Mouse (Mus musculus) myocyte (in vitro differentiated cells): ENCODE data around the gene Pan3.

Experiments used
- CEBPB ChIP-seq: IDR thresholded peaks from 2 replicates; pipeline ENCODE4 v1.6.1; 2011; ENCODE audit warnings: mild to moderate bottlenecking, moderate library complexity; ENCODE audit not compliant: poor library complexity, insufficient read depth, severe bottlenecking
- E2F4 ChIP-seq: IDR thresholded peaks from one replicate; pipeline ENCODE4 v1.6.1; 2011; ENCODE audit warnings: mild to moderate bottlenecking, control low read depth, moderate library complexity; ENCODE audit not compliant: insufficient read depth
- MAX ChIP-seq: IDR thresholded peaks from one replicate; pipeline ENCODE4 v1.6.1; 2011; ENCODE audit warnings: low read depth, mild to moderate bottlenecking, control low read depth
- MYOD1 ChIP-seq, 3 experiments: IDR thresholded peaks; one replicate each; pipeline ENCODE4 v1.6.1; 2011; ENCODE audit warnings: control low read depth in 2 of 3, low read depth in 2 of 3, mild to moderate bottlenecking in 2 of 3, moderate library complexity in 1 of 3; ENCODE audit not compliant: insufficient read length in 2 of 3, control insufficient read depth in 1 of 3
- MYOG ChIP-seq, 3 experiments: IDR thresholded peaks; one replicate each; pipeline ENCODE4 v1.6.1; 2011; ENCODE audit warnings: control low read depth in 2 of 3, low read depth in 2 of 3, mild to moderate bottlenecking in 2 of 3; ENCODE audit not compliant: insufficient read length in 2 of 3, control insufficient read depth in 1 of 3, insufficient read depth in 1 of 3
- POLR2A ChIP-seq: IDR thresholded peaks from one replicate; pipeline ENCODE4 v1.6.1; 2011; ENCODE audit warnings: low read depth, mild to moderate bottlenecking, control low read depth, moderate library complexity; ENCODE audit not compliant: insufficient read length
- POLR2AphosphoS2 ChIP-seq: IDR thresholded peaks from one replicate; pipeline ENCODE4 v1.6.1; 2011; ENCODE audit warnings: low read depth, control low read depth; ENCODE audit not compliant: insufficient read length
- REST ChIP-seq: IDR thresholded peaks from one replicate; pipeline ENCODE4 v1.6.1; 2011; ENCODE audit warnings: mild to moderate bottlenecking, control low read depth, moderate library complexity; ENCODE audit not compliant: insufficient read depth, insufficient read length
- SRF ChIP-seq: IDR thresholded peaks from one replicate; pipeline ENCODE4 v1.6.1; 2011; ENCODE audit warnings: low read depth; ENCODE audit not compliant: control insufficient read depth, insufficient read length
- TCF12 ChIP-seq: IDR thresholded peaks from one replicate; pipeline ENCODE4 v1.6.1; 2011; ENCODE audit warnings: mild to moderate bottlenecking, control low read depth; ENCODE audit not compliant: poor library complexity, insufficient read depth, severe bottlenecking
- TCF3 ChIP-seq: IDR thresholded peaks from one replicate; pipeline ENCODE4 v1.6.1; 2011; ENCODE audit warnings: low read depth, control low read depth; ENCODE audit not compliant: insufficient read length
- USF1 ChIP-seq: IDR thresholded peaks from one replicate; pipeline ENCODE4 v1.6.1; 2011; ENCODE audit warnings: low read depth, mild to moderate bottlenecking, control low read depth, moderate library complexity

GRCm38 (mm10) chr5:147563511-147564139, 133.7 kb downstream of the Pan3 start:
- TF ChIP-seq POLR2AphosphoS2 = no peak
- TF ChIP-seq MYOG (IDR thresholded peaks at IDR 0.05; ENCODE audit: control insufficient read depth in 1 of 3, insufficient read depth in 1 of 3, insufficient read length in 2 of 3, low read depth in 2 of 3) = no peak
- no peak for TF ChIP-seq POLR2A
- no peak for TF ChIP-seq E2F4
- TF ChIP-seq TCF12 = no peak
- TF ChIP-seq MAX = no peak
- TF ChIP-seq SRF = no peak
- no peak for TF ChIP-seq TCF3
- TF ChIP-seq CEBPB = no peak
- TF ChIP-seq MYOD1 (IDR thresholded peaks at IDR 0.05; ENCODE audit: control insufficient read depth in 1 of 3, insufficient read length in 2 of 3, low read depth in 2 of 3) = no peak
- no peak for TF ChIP-seq USF1
- no peak for TF ChIP-seq REST
